In the genomic region with DNA sequence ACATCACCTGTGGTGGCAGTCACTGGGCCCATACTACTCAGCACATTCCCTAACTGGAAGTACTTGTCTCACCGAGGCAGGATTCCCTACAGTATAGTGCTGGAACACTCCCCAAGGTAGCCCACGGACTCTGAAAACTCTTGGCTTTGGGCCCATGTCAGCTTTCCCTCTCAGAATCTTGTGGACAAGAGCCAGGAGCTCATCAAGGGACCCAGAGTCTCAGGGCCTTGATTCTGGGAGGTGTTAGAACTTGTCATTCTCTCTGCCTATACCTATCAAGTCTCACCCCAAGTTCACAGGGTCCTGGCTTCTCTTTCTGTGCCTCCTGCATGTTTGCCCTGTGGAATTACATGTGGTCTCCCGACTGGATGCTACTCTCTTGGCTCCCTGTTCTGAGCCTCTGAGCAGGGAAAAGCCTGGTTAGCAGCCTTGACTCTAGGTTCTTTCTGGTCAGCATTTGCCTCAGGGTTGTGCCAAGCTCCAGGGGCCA, we compare ENCODE assay signal across 9 mouse cellular contexts. TPM values are rescaled to one million over a fixed set of nuclear protein-coding genes. Genes with fewer than 3 reads are reported as not detected.
DNase-seq lines count a peak whose midpoint lies in the region; ATAC-seq lines count a peak whose summit lies in the region.
"Had no signal": no experiment of that assay in that cellular context is flagged by ENCODE, and none has a peak within 500 bp of the region (broad histone marks: within the 10 kb centered on the region; RNA-seq: fewer than 3 reads in every experiment).

No protein-coding gene starts in this region.

- no peak overlapping the region for H3K4me2 ChIP-seq in embryonic facial prominence, embryonic 11.5 days (ENCODE audit: low read depth, low read length)
- no peak overlapping the region for H3K4me2 ChIP-seq in hindbrain, embryonic 16.5 days (ENCODE audit: low read length)

- peaks cover 25% of the 10 kb centered on the region for H3K4me1 ChIP-seq in embryonic facial prominence, embryonic 11.5 days (ENCODE audit: control insufficient read depth, insufficient read depth, low read length)
- peaks cover 32% of the 10 kb centered on the region for H3K4me1 ChIP-seq in hindbrain, embryonic 16.5 days (ENCODE audit: control insufficient read depth, insufficient read depth, low read depth, low read length)
- peaks cover 57% of the 10 kb centered on the region for H3K4me1 ChIP-seq in midbrain, embryonic 10.5 days

- H3K4me3 ChIP-seq in embryonic facial prominence, embryonic 11.5 days (ENCODE audit: low read depth, low read length) = no peak overlapping the region
- no peak overlapping the region for H3K4me3 ChIP-seq in hindbrain, embryonic 16.5 days (ENCODE audit: low read length)
- H3K4me3 ChIP-seq in midbrain, embryonic 10.5 days = no peak overlapping the region

- 59% methylated on average over 3 of the region's 3 CpGs for WGBS in embryonic facial prominence, embryonic 11.5 days
- 39% methylated on average over 3 of the region's 3 CpGs for WGBS in hindbrain, embryonic 16.5 days
- 86% methylated on average over 3 of the region's 3 CpGs for WGBS in midbrain, embryonic 10.5 days

- peak overlapping the region; percentile 95 for H3K27ac ChIP-seq in embryonic facial prominence, embryonic 11.5 days (replicated peaks; ENCODE audit: low read depth, low read length)
- H3K27ac ChIP-seq in hindbrain, embryonic 16.5 days (ENCODE audit: low read depth, low read length) = peak overlapping the region; percentile 96
- peak overlapping the region; percentile 98 for H3K27ac ChIP-seq in midbrain, embryonic 10.5 days (replicated peaks)

- H3K36me3 ChIP-seq in embryonic facial prominence, embryonic 11.5 days (replicated peaks; ENCODE audit: control insufficient read depth, insufficient read depth, low read depth, low read length) = peaks cover 10% of the 10 kb centered on the region
- peaks cover 25% of the 10 kb centered on the region for H3K36me3 ChIP-seq in hindbrain, embryonic 16.5 days (ENCODE audit: control insufficient read depth, insufficient read depth, low read length)
- H3K36me3 ChIP-seq in midbrain, embryonic 10.5 days = peaks cover 72% of the 10 kb centered on the region

- ATAC-seq in embryonic facial prominence, embryonic 11.5 days (replicated peaks; ENCODE audit: insufficient number of reproducible peaks, low FRiP score, low TSS enrichment, low read depth) = no peak
- ATAC-seq in hindbrain, embryonic 16.5 days = no peak
- ATAC-seq in megakaryocyte-erythroid progenitor cell, adult 5-6 weeks (replicated peaks; ENCODE audit: low FRiP score, low TSS enrichment, poor library complexity, severe bottlenecking) = no peak

- peak; percentile 28 for DNase-seq in cerebellum, adult 11-12 months
- DNase-seq in cerebellum, postnatal 36 days = no peak
- DNase-seq in embryonic facial prominence, embryonic 11.5 days (ENCODE audit: low spot score) = no peak
- DNase-seq in midbrain, embryonic 10.5 days (ENCODE audit: low spot score) = no peak
- DNase-seq in adrenal gland, postnatal 10 days = no peak
- no peak for DNase-seq in layer of hippocampus, adult 11-12 months (ENCODE audit: low spot score)
- DNase-seq: cerebellum, adult 11 months had no signal

- H3K27me3 ChIP-seq in embryonic facial prominence, embryonic 11.5 days (ENCODE audit: control insufficient read depth, insufficient read depth, low read length) = no peaks in the 10 kb centered on the region
- no peaks in the 10 kb centered on the region for H3K27me3 ChIP-seq in hindbrain, embryonic 16.5 days (replicated peaks; ENCODE audit: control insufficient read depth, insufficient read depth, low read length)
- H3K27me3 ChIP-seq in midbrain, embryonic 10.5 days (ENCODE audit: low read depth, poor library complexity, severe bottlenecking) = no peaks in the 10 kb centered on the region

- H3K9ac ChIP-seq in embryonic facial prominence, embryonic 11.5 days (replicated peaks; ENCODE audit: low read length) = peak overlapping the region; percentile 38; the same call in 1 of the 2 replicates
- H3K9ac ChIP-seq in hindbrain, embryonic 16.5 days (ENCODE audit: low read depth, low read length) = peak overlapping the region; percentile 25; the same call in 1 of the 2 replicates

- no peaks in the 10 kb centered on the region for H3K9me3 ChIP-seq in embryonic facial prominence, embryonic 11.5 days (replicated peaks; ENCODE audit: control insufficient read depth, low read length)
- H3K9me3 ChIP-seq in hindbrain, embryonic 16.5 days (ENCODE audit: control insufficient read depth, low read length) = no peaks in the 10 kb centered on the region
- no peaks in the 10 kb centered on the region for H3K9me3 ChIP-seq in midbrain, embryonic 10.5 days (replicated peaks)

RNA-seq across cellular contexts. Expression of a gene that starts 24.4 kb away (rescaled TPM):
- polyA plus RNA-seq in embryonic facial prominence, embryonic 11.5 days (2014; fragmentation: Nextera tagmentation; extraction: Ambion mirVana) = 53.7 and 62.4 TPM in 2 replicates
- 153 and 159 TPM in 2 replicates for polyA plus RNA-seq in hindbrain, embryonic 16.5 days (2015; fragmentation: Nextera tagmentation; extraction: Ambion mirVana)
- 151 and 152 TPM in 2 replicates for polyA plus RNA-seq in midbrain, embryonic 10.5 days (2016; fragmentation: Nextera tagmentation; extraction: Ambion mirVana)
- total RNA-seq in megakaryocyte-erythroid progenitor cell, adult 5-6 weeks (2014; fragmentation: Nextera tagmentation) = 228 and 237 TPM in 2 replicates
- total RNA-seq in megakaryocyte-erythroid progenitor cell, adult 5-6 weeks (2017) = 74.1 and 93.5 TPM in 2 replicates
- 100 to 1,000 TPM; 152 to 170 TPM for total RNA-seq in adrenal gland, postnatal 10 days (2021)

RNA-seq across cellular contexts. Expression of a gene that starts 24.6 kb away (rescaled TPM):
- polyA plus RNA-seq in embryonic facial prominence, embryonic 11.5 days (2014; fragmentation: Nextera tagmentation; extraction: Ambion mirVana) = 24.0 and 29.6 TPM in 2 replicates
- 25.4 and 30.8 TPM in 2 replicates for polyA plus RNA-seq in hindbrain, embryonic 16.5 days (2015; fragmentation: Nextera tagmentation; extraction: Ambion mirVana)
- polyA plus RNA-seq in midbrain, embryonic 10.5 days (2016; fragmentation: Nextera tagmentation; extraction: Ambion mirVana) = 22.5 and 23.7 TPM in 2 replicates
- total RNA-seq in megakaryocyte-erythroid progenitor cell, adult 5-6 weeks (2014; fragmentation: Nextera tagmentation) = 24.3 and 29.2 TPM in 2 replicates
- 11.2 and 16.0 TPM in 2 replicates for total RNA-seq in megakaryocyte-erythroid progenitor cell, adult 5-6 weeks (2017)
- total RNA-seq in adrenal gland, postnatal 10 days (2021) = 100 to 1,000 TPM; 317 to 355 TPM

RNA-seq across cellular contexts. Expression of a gene that starts 33.8 kb away (rescaled TPM):
- 6.6 and 12.6 TPM in 2 replicates for polyA plus RNA-seq in embryonic facial prominence, embryonic 11.5 days (2014; fragmentation: Nextera tagmentation; extraction: Ambion mirVana)
- 1.2 and 1.4 TPM in 2 replicates for polyA plus RNA-seq in hindbrain, embryonic 16.5 days (2015; fragmentation: Nextera tagmentation; extraction: Ambion mirVana)
- 2.0 and 2.3 TPM in 2 replicates for polyA plus RNA-seq in midbrain, embryonic 10.5 days (2016; fragmentation: Nextera tagmentation; extraction: Ambion mirVana)
- total RNA-seq in megakaryocyte-erythroid progenitor cell, adult 5-6 weeks (2014; fragmentation: Nextera tagmentation) = not detected in 2 replicates
- 0.56 TPM in 1 of 2 replicates, not detected in the other for total RNA-seq in megakaryocyte-erythroid progenitor cell, adult 5-6 weeks (2017)
- total RNA-seq in adrenal gland, postnatal 10 days (2021) = 1 to 10 TPM; 5.9 to 8.4 TPM

RNA-seq across cellular contexts. Expression of a gene that starts 48.2 kb away (rescaled TPM):
- 29.1 and 33.4 TPM in 2 replicates for polyA plus RNA-seq in embryonic facial prominence, embryonic 11.5 days (2014; fragmentation: Nextera tagmentation; extraction: Ambion mirVana)
- polyA plus RNA-seq in hindbrain, embryonic 16.5 days (2015; fragmentation: Nextera tagmentation; extraction: Ambion mirVana) = 63.7 and 67.7 TPM in 2 replicates
- 53.2 and 62.7 TPM in 2 replicates for polyA plus RNA-seq in midbrain, embryonic 10.5 days (2016; fragmentation: Nextera tagmentation; extraction: Ambion mirVana)
- total RNA-seq in megakaryocyte-erythroid progenitor cell, adult 5-6 weeks (2014; fragmentation: Nextera tagmentation) = 24.0 and 29.0 TPM in 2 replicates
- total RNA-seq in megakaryocyte-erythroid progenitor cell, adult 5-6 weeks (2017) = 16.3 and 19.7 TPM in 2 replicates
- total RNA-seq in adrenal gland, postnatal 10 days (2021) = 10 to 100 TPM; 14.5 to 23.6 TPM
